Mouse (Mus musculus) 3T3-L1 (cell line): ENCODE measurements at regions not wholly inside any gene's neighbourhood (a gene's known extent, or its start where the extent isn't known, plus 50 kb on each side); places are given as distances from the start of the nearest gene placed in this dataset.
A peak's percentile ranks its signal among the peaks of the same experiment; 100 is the strongest.

Experiments
- DNase-seq: peaks from one replicate; pipeline ENCODE4 v3.0.0-alpha.2; 2015; ENCODE audit warnings: low read depth, low spot score

DNA sequence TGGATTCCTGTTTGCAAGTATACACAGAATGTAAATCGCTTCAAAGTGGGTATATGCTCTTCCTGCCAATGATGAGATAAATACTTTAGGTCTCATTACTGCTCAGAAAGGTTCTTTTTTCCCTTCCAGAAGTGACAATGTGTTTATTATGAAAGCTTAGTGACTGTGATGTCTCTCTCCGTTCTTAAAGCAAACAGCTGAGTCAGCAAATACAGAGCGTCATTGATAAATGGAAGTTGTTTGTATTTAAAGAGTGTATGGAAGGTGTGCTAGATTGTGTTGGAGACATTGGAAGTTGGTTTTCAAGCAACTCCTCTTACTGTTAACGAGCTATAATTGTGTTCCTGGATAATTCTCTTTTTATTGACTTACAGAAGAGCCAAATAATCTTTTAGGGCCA is 408.0 kb downstream of the Prr30 start:
- no peak for DNase-seq

DNA sequence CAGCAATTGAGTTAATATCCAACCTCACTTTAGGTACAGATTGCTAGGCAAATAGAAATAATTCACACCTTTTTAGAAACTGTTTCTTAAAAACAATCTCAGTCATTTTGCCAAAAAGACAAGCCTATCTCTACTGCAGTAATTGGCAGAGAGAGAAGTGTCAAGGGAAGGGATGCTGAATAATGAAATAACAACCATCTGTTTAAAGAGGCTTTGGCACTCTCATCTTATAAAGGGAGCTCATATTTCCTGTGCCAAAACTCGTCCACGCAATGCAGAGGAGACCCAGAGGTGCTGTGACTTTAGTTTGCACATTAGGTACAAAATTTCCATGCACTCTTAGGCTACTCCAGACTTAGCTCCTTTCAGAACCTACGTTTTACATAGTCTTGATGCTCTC is 418.2 kb downstream of the Prr30 start:
- DNase-seq: no peak

DNA sequence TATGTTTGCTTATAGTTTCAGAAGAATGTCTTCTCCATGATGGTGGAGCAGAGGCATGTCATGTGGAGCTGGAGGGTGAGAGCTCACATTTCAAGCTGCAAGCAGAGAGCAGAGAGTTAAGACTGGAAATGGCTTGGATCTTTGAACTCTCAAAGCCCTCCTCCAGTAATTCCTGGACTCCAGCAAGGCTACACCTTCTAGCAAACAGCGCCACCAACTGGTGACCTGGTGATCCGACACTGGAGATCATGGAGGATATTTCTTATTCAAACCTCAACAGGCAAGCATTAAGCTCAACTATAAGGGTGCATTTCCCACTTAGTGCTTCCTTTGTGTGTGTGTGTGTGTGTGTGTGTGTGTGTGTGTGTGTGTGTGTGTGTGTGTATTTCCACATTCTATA is 446.2 kb downstream of the Prr30 start:
- DNase-seq: peak; percentile 35

DNA sequence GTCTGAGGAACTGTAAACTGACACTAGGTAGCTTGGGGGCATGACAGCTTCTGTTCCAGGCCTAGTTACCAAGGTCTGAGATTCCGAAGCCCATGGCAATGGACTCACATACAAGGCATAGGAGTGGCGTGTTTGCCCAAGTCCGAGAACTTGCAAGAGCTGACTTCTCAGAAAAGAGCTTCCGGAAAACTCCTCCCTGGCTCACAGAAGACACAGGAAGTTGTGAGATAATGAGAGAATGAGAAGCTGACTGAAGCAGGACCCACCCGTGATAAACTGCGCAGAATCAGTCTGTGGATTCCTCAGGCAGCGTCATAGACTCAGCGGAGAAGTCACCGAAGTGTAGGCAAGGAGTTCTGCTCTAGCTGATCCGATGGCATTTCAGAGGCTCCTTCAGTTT is 447.4 kb downstream of the Prr30 start:
- no peak for DNase-seq

DNA sequence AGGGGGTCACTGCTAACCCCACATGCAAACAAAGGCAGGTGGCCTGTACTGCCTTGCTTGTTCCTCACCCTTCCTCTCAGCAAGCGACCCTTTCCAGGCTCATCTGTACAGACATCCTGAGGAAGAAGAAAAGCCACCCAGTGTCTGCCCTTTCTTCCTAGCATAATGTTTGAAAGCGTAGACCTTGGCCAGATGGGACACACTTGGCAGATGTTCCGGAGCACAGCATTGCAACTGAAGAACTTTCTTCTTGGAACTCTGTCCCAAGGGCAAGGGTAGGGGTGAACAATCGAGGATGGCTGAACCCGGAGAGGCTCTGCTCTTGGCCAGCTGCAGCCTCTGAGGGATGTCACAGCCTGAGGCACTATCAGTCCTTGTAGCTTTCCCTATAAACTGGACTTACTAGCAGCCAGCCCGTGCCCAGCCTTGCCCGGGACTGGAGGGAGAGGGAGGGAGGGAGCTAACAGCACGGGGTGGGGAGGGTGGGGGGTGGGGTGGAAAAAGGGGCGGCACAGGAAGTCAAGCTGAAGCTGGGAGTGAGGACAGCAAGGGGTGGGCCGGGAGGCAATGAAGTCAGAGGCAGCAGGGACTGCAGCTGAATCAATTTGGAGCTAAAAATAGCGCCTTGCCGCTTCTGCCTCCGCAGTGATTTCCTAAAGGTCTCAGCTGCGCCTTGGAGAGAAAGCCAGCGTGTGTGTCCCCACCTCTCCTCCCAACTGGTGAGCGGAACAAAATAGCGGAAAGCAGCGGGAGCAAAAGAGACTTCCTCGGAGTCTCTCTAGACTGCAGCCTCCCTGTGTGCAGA is 450.2 kb downstream of the Prr30 start:
- peak; percentile 51 for DNase-seq

DNA sequence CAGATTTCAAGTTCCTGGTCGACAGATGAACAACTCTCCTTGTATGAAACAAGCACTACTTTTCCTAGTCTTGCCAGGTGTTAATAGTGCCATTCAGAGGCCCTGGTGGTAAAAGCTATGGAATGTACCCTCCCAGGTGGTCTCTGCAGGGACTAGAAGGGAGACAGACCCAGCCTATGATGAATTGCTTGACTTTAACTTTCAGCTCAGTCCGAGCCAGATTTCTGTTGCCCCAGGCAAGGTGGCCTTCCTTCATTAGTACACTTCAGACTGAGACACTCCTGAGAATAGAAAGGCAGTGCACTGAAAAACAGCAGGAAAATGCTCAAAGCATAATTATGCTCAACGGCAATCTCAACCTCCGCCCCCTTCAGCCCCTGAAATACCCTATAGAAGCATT is 450.8 kb upstream of the Klf12 start:
- no peak for DNase-seq

DNA sequence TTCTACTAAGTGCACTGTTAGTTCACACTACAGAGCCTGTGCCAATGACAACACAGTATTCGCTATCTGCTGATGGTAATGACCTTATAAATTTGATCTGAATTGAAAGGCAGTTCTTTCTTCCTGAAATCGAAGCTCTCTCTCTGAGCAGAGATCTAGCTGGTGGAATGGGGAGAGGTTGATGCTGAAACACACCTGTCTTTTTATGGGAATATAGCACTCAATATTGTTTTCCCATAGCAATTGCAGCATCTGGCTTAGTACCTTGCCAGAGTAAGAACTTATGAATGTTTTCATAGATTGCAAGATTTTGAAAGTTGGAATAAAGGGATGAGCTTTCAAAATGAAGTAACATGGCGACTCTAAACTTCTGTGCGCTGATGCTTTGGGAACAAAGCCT is 444.0 kb upstream of the Klf12 start:
- DNase-seq: no peak

DNA sequence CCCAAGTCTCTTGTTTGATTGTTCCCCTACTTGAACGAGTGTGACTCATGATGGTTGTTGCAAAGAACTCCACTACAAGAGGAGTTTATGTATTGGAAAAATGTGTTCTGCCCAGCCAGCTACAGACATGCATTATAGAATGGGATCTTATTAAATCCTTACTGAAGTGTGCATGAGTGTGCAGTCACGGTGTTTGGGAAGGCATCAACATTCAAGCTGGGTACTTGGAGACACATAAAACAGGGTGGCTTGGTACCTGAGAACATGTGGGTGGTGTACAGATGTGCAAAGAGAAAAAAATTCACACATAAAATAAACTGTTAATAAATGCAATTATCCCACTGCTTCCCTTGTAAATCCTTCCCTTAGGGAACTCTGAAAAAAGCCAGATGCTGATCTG is 443.2 kb upstream of the Klf12 start:
- DNase-seq: no peak

DNA sequence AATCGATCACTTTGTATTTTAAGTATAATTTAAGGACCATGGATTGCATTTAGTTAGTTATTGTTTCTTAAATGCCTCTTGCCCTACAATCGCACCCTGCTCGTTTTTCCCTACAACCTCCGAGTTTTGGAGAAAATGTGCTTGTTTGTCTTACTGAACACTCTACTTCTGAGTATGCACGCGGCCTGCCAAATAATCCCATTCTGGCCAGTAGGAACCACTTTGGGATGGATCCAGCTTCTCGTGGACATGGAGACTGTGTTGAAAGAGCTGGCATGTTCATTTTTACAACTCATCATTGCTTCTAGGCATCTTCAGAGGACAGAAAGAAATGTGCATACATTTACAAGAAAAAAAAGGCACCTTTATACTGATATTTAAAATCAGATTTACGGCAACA is 440.5 kb upstream of the Klf12 start:
- DNase-seq: no peak

DNA sequence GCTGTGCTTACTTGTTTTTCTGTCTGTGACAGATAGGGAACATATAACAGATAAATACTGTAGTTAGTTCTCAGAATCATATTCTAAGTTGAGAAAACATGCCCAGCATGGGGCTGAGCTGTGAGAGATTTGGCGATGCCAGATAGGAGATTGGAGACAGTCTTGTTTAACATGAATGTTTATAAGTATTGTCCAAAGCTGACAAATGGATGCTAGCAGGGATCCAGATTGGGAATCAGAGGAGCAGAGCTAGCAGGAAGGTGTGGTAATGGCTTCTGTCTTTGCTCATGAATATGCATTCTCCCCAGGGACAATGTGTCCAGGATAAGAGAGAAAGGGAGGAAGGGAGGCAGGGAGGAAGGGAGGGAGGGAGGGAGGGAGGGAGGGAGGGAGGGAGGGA is 436.2 kb upstream of the Klf12 start:
- no peak for DNase-seq

DNA sequence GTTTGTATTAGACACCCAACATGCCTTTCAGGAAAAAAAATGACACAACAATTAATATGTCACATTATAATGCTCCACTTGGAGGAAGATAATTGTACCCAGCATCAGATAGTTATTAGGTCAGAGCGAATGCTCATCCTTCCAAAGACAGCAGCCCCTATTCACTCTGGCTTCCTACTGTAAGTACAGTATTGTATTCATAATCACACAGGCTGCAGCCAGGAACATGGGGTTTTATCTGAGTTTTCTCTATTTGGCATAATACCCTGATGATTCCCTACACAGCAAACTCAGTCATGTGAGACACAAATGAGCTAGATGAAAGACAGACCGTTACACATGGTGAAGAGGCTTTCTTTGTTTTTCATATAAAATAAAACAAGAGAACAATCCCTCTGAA is 430.5 kb upstream of the Klf12 start:
- no peak for DNase-seq

DNA sequence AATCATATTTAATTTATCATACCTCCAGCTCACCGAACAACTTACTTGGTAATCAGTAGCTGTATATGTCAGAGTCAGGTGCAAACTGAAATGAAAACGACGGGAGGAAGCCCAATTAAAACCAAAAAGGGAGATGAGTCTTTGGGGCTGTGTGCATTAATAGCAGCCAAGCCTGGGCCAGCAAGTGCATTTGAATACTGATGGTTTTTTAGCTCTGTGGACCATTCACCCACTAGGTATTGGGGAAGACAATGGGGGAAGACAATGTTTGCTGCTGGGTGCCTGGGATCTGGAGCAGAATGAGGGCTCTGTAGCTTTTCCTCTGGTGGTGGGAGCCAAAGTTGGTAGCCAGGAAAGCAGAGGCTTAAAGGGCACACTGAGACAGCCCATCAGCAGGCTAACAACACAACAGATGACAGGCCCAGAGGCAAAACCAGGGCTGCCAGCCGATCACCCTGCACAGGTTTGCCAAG is 429.6 kb upstream of the Klf12 start:
- no peak for DNase-seq

DNA sequence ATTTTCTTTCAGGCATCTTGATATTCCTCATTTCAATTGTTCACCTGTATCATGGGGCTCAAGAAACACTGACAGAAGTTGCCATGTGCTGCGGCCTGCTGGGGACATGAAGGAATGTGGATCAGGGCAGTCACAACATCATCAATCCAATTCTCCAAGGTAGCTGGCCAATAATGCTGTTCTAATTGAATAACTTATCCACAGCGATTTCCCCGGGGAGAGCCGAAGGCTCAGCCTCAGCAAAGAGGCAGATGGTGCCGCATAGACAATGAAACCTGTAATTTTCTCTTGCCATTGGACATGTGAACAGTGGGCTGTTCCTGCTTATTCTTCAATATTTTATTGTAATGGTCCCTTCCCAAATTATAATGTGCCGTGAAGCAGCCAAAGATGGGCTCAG is 429.1 kb upstream of the Klf12 start:
- DNase-seq: no peak

DNA sequence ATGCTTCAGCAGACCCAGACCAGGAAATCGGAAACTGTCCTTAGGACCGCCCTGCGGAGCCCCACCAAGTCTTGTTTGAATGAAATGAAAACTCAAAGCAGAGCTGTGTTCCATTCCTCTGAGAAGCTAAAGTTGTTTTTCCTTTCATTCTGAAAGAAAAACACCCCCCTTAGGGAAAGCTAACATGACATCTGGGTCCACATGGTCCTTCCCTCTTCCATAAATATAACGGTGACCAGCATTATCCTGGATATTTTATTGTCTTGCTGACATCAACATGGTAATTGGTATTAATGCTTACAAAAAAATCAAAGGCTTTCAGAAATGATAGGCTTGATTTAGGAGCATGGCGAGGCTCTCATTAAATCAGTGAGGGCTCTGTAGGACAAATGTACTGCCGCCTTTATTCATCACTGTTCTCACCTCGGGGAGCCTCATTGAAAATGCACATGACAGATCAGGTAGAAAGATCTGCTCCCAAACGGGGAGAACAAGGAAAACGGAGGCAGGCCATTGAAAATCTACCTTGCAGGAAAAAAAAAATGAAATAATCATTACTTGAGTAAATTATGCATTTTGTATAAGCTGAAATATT is 381.0 kb upstream of the Klf12 start:
- DNase-seq: no peak

DNA sequence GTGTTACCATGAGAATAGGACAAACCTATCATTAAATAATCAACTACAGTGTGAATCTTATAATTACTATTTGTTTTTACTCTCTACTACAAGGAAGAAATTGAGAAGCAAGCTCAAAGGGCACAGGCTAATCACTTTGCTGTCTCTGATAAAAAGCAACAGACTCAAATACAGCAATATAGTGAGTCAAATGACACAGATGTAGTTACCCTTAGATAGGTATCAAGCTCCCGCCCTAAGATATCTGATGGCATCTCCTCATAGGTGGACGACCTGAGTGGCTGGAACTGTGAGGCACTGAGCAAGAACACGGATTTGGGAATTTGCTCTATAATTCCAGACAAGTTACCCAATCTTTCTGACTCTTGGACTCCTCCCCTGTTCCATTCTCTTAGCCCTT is 379.7 kb upstream of the Klf12 start:
- DNase-seq: no peak

DNA sequence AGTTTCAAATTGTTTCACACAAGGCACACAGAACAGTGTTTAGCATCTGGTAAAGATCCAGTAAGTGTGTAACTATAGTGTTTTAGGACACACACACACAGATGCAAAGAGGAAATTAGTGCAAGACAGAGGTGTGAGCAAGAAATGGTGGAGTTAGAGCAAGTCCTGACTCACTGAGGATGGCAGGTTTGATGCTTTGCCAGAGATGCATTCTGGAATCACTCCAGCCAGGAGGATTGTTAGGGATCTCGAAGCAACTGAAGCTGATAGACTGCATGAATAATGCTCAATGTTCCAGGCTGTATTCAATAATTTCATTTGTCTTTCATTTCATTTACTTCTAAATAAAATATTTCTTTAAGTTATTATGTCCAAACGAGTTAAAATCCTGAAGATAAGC is 357.6 kb upstream of the Klf12 start:
- no peak for DNase-seq

DNA sequence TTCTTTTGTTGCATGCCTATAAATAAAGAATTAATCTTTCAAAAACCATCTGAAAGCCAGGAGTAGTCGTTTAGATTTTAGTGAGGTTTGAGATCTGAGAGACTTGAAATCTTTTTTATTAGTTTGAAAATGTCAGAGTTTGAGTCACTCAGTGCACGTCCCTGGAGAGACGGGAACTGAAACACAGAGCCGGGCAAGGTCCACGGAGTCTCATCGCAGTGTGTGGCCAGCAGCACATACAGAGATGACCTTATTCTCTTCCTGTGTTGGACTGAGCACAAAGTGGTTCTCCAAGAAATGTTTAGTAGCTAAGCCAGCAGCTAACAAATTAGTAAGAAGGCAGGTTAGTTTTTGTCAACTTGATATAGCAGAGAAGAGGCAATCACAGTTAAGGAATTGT is 350.0 kb upstream of the Klf12 start:
- DNase-seq: no peak

DNA sequence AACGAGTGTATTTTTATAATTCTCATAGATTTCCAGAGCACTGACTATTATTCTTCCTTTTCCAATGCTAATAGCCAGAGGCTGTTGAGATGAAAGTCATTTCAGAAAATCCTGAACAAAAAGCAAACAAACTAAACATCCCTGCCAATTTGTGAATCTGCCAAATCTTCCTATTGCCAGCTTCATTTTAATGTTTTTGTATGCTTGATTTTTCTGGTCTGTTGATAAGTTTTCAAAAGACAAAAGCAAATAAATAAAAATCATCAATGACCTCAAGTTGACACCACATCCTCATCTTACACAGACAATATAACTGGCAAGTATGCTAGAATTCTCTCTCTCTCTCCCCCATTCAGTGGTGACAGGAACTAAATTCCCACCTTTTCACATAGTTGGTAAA is 347.2 kb upstream of the Klf12 start:
- DNase-seq: no peak

DNA sequence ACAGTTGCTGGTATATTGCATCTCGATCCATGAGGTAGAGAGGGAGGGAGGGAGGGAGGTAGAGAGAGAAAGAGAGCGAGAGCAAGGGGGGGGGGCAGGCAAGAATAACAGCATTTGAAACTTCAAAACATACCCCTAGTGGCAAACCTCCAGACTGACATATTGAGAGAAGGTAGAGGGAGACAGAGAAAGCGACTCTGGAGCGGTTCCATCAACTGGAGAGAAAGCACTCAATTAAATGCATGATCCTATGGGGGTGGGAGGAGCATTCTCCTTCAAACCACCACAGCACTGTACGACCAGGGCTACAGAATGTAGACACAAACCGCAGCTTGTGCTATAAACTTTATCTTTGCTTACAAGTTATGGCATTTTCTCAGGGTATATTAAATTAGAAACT is 345.7 kb upstream of the Klf12 start:
- DNase-seq: no peak

DNA sequence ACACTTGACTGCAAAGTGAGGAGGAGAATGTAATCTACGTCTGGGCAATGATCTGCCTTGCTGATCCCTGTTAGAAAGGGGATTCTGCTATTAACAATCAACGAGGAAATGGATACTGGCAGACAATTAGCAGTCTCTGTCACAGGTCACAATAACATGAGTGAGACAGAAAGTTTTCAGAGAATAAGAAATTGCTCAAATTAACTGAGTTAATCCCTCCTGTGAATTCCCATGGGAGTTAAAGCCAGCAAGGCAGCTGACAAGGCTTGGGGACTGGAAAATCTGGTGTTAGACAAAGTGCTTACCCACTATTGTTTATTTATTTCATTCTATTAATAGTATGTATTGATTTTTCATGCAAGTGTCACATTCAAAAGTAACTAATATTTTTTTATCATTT is 343.0 kb upstream of the Klf12 start:
- DNase-seq: no peak

DNA sequence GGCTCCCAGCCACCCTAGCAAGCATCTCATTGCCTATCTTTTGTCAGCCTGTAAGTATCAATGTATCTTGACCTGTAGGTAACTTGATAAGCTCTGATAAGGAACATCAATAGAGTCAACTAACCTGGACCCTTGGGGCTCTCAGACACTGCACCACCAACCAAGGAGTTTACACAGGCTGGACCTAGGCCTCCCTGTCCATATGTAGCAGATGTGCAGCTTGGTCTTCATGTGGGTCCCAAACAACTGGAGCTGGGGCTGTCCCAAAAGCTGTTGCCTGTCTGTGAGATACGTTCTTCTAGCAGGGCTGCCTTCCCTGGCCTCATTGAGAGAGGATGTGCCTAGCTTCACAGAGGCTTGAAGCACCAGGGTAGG is 335.2 kb upstream of the Klf12 start:
- DNase-seq: no peak

DNA sequence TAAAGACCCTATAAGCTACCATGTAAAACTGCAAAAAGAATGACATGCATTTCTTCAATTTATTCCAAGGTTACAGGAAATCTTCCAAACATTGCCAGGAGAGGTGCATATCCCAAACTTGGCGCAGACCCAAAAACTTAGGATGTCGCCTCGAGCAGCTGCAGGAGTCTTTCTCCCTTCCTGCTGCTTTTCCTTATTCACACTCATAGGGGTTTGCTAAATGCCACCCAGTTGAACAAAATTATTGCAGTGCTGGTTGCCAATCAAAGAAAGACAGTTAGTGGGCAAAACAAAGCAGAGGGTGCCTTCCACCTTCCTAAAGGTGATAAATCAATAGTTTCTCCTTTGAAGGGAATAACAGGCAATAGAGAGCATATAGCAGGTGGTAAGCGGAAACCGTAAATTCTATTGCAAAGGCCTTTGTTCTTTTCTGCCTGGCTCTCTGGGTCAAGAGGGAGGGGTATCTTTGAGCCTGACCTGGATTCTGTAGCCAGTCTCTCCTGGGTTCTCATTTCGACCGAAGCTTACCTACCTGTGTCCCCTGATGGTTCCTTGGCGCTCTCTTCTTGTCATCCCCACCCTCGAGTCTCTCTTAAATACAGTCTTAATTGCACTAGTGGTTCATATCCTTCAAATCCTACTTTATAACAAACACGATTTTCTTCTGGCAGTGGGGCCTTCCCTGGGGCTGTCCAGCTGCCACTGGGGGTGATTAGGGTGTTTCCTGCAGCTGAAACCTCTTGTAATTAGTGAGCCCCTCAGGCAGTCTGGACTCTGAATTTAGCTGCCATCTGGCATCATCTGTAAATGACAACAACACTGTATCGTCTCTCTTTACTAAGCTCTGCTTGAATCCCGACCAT is 334.5 kb upstream of the Klf12 start:
- no peak for DNase-seq
